Mouse (Mus musculus) cerebellum, postnatal 14 days (tissue): Measurements from ENCODE around the gene Srrm2.

Experiments
- DNase-seq, 2 experiments: peaks; one replicate each; pipeline ENCODE4 v3.0.0; 2021; ENCODE audit warnings: mixed read lengths in 2 of 2

Gene Srrm2

GRCm38 (mm10) chr17:23815641-23816040, 25.3 kb downstream of the Srrm2 start:
- DNase-seq, result no peak

GRCm38 (mm10) chr17:23818579-23818978, 28.2 kb downstream of the Srrm2 start:
- DNase-seq, result no peak

GRCm38 (mm10) chr17:23819235-23819634, 28.9 kb downstream of the Srrm2 start:
- no peak for DNase-seq

- DNase-seq, result no peak
Measured at GRCm38 (mm10) chr17:23820731-23821130, 30.4 kb downstream of the Srrm2 start.

GRCm38 (mm10) chr17:23822094-23822493, 31.8 kb downstream of the Srrm2 start:
- DNase-seq, result peak in 1 of 2 experiments; percentile 35

GRCm38 (mm10) chr17:23823018-23823417, 32.7 kb downstream of the Srrm2 start:
- DNase-seq, result no peak

- DNase-seq, result no peak
Measured at GRCm38 (mm10) chr17:23823614-23824013, 33.3 kb downstream of the Srrm2 start.

- no peak for DNase-seq
Measured at GRCm38 (mm10) chr17:23825591-23825990, 35.3 kb downstream of the Srrm2 start.

GRCm38 (mm10) chr17:23828271-23829001, 38.1 kb downstream of the Srrm2 start:
- DNase-seq, result peak in 1 of 2 experiments; percentile 78

- DNase-seq, result peak; percentile 88 to 90
Measured at GRCm38 (mm10) chr17:23829064-23829619, 38.8 kb downstream of the Srrm2 start, which contains the start of gene Elob. Elob (minus strand) TSS chr17:23829136.

- DNase-seq, result no peak
Measured at GRCm38 (mm10) chr17:23831201-23831600, 40.9 kb downstream of the Srrm2 start.

- DNase-seq, result peak in 1 of 2 experiments; percentile 1
Measured at GRCm38 (mm10) chr17:23836006-23836575, 45.8 kb downstream of the Srrm2 start, which contains the start of gene Prss33. Prss33 (minus strand) TSS chr17:23836056.

- DNase-seq, result peak; percentile 75 to 83
Measured at GRCm38 (mm10) chr17:23841145-23841544, 50.8 kb downstream of the Srrm2 start.

GRCm38 (mm10) chr17:23843141-23843811, 52.9 kb downstream of the Srrm2 start:
- peak in 1 of 2 experiments; percentile 33 for DNase-seq

- DNase-seq, result peak; percentile 71 to 80
Measured at GRCm38 (mm10) chr17:23843812-23844273, 53.5 kb downstream of the Srrm2 start, which contains the start of the genes Prss32 and Prss41. Prss32 (plus strand) TSS chr17:23843855. Prss41 (minus strand) TSS chr17:23844172.

GRCm38 (mm10) chr17:23850028-23850427, 59.7 kb downstream of the Srrm2 start:
- no peak for DNase-seq

GRCm38 (mm10) chr17:23850853-23851749, 60.8 kb downstream of the Srrm2 start:
- peak; percentile 77 to 87 for DNase-seq

GRCm38 (mm10) chr17:23853292-23853691, 63.0 kb downstream of the Srrm2 start:
- peak; percentile 71 to 86 for DNase-seq

GRCm38 (mm10) chr17:23854229-23854765, 64.0 kb downstream of the Srrm2 start:
- DNase-seq, result no peak

- DNase-seq, result no peak
Measured at GRCm38 (mm10) chr17:23857193-23857592, 66.9 kb downstream of the Srrm2 start.

GRCm38 (mm10) chr17:23857913-23858312, 67.6 kb downstream of the Srrm2 start:
- no peak for DNase-seq

GRCm38 (mm10) chr17:23862926-23863325, 72.6 kb downstream of the Srrm2 start:
- DNase-seq, result peak in 1 of 2 experiments; percentile 30
